Mouse (Mus musculus): ENCODE measurements around the gene Pum1.

- TF ChIP-seq CTCF (IDR thresholded peaks at IDR 0.05; ENCODE audit: control insufficient read depth, insufficient read depth, insufficient read length) = no peak
- TF ChIP-seq CEBPB (IDR thresholded peaks at IDR 0.05; ENCODE audit: low read depth) = no peak
- no peak for TF ChIP-seq USF1 (IDR thresholded peaks at IDR 0.05; ENCODE audit: low read depth)
- no peak for TF ChIP-seq MAX (IDR thresholded peaks at IDR 0.05)
- TF ChIP-seq MYOG (IDR thresholded peaks at IDR 0.05; ENCODE audit: control insufficient read depth, extremely low read depth, insufficient read length) = no peak
- TF ChIP-seq FOSL1 (IDR thresholded peaks at IDR 0.05; ENCODE audit: insufficient read depth, low read length, poor library complexity, severe bottlenecking) = no peak
- TF ChIP-seq MYOD1 (IDR thresholded peaks at IDR 0.05; ENCODE audit: control insufficient read depth, insufficient read length, low read depth) = no peak
Observed at GRCm38 (mm10) chr4:130702835-130703535, 39.9 kb downstream of the Pum1 start.

All from C2C12 (cell line).